Mouse (Mus musculus): ENCODE results near the gene Lrp8.

The Lrp8 gene

DNA sequence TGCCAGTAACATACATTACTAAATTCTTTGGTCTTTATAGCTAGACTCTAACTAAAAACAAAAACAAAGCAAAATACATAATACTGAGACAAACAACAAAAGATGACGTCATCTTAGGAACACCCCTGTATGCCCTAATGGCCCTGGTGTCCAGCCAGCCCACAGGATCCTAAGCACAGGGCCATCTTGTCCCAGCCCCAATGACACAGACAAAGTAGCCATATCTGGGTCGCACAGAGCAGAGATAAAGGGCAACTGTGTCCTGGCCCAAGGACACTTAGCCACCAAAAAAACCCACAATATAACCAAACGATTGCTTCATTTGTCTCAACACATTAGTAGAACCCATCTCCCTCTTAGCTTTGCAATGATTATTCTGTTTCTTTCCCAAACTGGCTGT is 8.9 kb downstream of the Lrp8 start:
- no peak for DNase-seq

GRCm38 (mm10) chr4:107811716-107812330 is 9.8 kb downstream of the Lrp8 start:
- DNase-seq: no peak

DNA sequence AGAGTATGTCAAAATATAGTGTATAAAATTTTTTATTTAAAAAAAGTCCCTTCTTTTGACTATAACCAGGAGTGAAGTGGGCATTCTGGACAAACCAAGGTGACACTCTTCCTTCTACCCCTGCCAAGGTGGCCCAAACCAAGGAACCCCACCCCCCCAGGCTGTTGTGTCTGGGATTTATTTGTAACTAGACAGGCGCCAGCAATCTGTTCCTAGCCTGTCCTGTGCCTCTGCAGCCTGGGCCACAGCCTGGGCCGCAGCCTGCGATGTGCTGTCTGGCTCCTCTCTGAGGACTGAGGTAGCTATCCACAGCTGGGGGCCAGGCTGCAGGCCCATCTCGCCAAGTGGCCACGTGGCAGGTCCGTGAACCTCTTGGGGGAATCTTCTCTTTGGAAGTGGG is 10.3 kb downstream of the Lrp8 start:
- no peak for DNase-seq

- DNase-seq: no peak
Observed at GRCm38 (mm10) chr4:107816459-107816858, 14.4 kb downstream of the Lrp8 start.

DNA sequence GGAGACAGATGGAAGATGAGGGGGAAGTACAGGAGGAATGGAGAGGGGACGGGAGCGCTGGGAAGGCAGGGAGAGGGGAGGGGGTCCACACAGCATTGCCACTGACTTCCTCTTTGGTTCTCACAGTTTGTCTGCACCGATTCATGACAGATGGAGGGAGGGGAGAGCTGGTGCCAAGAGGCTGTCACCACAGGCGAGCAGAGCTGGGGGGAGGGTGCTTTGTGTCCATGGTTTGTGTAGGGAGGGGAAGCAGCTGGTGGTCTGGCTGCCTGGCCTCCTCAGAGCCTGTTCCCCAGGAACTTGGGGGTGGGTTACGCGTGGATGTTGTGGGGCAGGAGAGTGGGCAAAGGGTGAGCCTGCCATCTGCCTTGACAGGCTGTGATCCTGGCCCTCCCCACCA is 15.4 kb downstream of the Lrp8 start:
- no peak for DNase-seq

GRCm38 (mm10) chr4:107819990-107820719 is 18.1 kb downstream of the Lrp8 start:
- no peak for DNase-seq

DNA sequence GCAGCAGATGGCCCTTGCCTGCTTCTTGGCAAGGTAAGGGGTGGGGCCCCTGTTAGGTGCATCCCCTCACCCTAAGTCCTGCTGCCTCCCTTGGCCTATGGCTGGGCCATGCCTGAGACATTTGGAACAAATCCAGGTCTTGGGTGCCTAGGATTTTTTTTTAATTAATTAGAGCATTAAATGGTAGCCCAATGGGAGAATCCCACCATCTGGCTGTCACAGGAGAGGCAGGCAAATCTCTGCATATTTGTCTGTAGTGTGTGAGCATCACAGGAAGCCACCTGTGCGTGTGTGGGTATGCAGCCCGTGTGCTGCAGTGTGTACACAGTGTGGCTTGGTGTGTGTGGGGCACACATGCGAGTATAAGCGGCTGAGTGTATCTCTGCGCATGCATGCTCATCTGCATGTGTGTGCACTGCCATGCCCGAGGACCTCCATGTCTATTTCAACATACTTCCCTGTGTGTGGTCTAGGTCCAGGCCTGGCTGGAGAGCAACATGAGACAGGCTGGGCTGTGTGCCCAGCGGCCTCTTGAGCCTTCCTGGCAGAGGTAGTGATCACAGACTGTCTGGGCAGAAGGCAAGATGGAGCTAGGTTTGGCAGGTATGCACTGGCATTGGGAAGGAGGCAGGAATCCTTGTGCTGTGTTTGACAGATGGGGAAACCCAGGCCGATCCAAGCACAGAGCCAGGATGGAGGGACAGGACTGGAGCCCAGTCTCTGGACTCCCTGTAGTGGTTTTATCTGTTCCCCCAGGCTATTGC is 19.0 kb downstream of the Lrp8 start:
- DNase-seq: no peak

GRCm38 (mm10) chr4:107822936-107823411 is 20.9 kb downstream of the Lrp8 start:
- no peak for DNase-seq

GRCm38 (mm10) chr4:107823511-107823910 is 21.4 kb downstream of the Lrp8 start:
- no peak for DNase-seq

DNA sequence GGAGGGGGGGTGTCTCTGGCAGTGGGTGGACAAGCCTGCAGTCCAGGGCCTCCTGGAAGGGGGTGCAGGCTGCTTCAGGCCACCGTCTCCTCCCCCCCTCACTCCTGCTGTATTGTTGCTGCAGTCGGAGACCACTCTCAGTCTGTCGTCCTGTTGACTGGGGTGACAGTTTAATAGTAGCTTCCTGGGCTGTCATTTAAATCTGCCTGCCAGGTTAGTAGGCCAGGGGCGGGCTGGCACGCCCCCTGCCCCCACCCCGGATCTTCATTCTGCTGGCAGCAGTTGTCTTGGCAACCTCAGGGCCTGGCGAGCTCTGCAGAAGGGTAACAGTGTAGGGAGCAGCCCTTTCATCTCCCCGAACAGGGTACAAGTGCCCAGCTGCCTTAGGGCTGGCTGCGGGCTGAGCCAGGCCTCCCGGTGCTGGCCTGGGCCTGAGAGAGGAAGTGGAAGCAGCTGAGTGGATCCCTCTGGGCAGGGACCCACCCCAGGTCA is 26.7 kb downstream of the Lrp8 start:
- DNase-seq: no peak

DNA sequence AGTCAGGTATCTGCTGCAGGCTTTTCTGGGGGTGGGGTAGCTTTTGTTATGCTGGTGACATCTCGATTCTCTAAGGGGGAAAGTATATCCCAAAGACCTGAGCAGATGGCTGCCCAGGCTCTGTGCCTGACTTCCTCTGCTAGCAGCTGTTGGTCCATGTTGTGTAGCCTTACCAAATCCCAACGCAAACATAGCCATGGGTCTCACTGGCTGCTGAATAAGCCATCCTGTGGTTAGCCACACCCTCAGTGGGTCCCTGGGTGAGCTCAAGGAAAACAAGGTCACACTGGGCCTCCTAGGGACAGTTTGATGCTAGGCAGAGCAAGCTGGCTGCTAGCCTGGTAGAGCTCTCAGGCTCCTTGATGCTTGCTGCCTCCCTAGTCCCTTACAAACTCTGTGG is 27.6 kb downstream of the Lrp8 start:
- DNase-seq: no peak

- DNase-seq: no peak
Observed at GRCm38 (mm10) chr4:107830189-107830588, 28.1 kb downstream of the Lrp8 start.

DNA sequence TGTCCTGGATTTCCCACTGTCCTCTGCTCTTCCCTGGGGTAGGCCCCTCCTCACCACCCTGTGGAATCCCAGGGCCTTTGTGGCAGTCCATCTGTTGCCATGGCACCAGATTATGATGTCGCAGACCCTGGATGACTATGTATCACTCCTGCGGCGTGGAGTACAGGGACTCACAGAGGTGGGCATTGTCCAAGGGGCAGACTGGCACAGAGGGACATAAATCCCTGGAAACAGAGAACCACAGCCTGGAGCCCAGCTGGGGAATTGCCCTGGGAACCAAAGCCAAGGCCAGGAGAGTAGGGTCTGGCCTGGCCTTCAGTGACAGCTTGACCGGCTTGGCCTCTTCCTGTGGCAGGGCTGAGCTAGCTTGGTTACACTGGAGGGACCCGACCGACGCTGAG is 28.8 kb downstream of the Lrp8 start:
- DNase-seq: no peak

DNA sequence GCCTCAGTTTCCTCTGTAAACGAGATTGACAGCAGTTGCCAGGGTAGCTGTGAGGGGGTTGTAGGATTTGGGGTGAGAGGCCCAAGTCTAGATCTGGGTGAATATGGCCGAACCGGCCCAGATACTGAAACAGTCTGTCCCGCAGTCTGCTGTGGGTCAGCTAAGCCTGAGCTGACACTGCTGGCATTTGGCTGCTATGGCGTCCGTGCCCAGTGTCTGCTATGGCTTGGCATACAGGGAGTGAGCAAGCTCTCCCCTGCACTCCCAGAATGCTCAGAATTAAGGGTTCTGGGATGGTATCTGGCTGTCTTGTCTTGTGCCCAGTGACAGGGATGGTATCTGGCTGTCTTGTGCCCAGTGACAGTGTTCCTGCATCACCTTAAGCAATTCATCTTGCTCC is 29.6 kb downstream of the Lrp8 start:
- DNase-seq: no peak

DNA sequence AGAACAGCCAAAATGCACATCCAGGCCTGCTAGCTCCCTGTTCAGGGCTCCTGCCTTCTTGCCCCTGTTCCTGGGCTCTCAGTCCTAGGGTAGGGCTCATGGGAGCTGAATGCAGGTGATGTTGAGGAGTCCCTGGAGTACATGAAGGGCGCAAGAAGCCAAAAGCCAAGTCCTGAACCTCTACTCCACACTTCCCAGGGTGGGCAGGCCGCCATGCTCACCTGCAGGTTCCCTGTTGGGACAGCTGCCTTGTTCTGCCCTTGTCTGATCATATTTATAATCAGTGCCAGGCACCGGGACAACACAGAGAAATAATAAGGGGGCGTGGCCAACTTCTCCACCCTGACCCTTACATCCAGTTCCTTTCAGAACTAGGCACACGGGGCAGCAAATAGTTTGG is 31.5 kb downstream of the Lrp8 start:
- no peak for DNase-seq

DNA sequence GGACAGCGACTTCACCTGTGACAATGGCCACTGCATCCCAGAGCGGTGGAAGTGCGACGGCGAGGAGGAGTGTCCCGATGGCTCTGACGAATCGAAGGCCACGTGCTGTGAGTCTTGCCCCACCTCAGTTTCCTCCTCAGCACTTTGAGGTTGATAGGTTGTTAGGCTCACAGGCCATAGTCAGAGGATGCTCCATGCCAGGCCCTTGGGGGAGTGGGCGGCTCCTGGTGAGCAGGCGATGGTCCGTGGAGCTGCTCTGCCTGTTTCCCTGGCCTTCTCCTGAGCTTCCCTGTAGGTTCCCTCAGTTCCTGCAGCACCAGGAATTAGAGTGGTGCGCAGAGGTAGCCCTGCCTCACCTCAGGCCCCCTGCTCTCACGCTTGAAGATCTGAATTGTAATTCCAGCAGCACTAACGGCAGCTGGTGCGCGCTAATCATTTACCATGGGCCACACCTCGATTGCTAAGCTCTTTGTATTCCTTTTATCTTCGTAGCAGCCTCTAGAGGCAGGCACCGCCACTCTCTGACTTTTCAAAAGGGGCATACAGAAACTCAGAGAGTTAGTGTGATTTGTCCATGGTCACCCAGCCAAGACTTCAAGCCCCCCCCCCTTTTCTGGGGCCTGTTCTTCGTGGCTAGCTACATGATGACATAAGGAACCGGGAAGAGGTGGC is 32.7 kb downstream of the Lrp8 start:
- DNase-seq: no peak

DNA sequence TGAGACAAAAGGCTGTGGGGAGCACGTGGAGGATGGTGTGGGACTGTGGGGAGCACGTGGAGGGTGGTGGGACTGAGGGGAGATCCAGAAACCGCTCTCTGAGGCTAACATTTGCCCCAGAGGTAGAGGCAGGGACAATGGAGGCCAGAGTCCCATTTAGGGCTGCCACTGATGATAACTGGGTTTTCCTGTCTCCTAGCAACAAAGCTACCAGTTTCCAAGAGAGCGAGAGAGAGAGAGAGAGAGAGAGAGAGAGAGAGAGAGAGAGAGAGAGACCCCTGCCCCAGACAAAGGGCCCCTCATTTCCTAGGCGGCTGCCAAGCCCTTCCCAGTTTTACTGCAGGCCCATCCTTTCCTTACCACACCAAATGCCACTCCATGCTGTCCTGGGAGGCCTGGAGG is 33.4 kb downstream of the Lrp8 start:
- DNase-seq: no peak

DNA sequence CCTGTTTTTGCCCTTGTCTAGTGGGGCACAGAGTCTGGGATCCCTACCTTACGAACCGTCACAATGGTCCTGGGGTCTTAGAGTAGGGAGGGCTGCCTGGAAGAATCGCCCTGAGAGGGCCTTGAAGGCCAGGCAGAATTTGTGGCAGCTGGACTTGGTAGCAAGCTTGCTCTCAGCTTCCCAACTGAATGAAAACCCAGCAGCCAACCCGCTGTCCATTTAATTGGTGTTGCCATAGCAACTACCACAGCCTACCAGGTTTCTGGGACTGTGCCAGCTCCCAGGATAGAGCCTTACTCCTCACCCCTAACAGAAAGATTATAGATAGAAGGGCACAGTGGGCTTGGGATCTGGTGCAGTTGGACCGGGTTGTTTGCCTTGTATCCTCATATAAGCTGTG is 34.7 kb downstream of the Lrp8 start:
- no peak for DNase-seq

- DNase-seq: no peak
Observed at GRCm38 (mm10) chr4:107837910-107838309, 35.8 kb downstream of the Lrp8 start.

DNA sequence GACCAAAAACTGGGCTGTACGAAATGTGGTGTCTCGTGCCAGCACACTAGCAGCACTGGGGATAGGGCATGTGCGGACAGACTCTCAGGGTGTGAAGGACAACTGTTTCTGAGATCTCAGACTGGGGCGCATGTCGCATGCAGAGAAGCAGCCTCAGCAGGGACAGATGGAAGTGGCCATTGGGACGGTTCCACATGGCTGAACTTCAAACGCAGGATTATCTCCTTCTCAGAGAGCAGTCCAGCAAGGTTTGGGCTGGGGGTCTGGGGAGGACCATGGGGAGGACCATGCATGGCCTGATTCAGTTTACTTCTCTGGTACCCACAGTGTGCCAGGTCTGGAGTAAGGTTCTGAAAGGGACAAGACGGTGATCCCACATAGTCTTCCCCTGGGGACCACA is 41.6 kb downstream of the Lrp8 start:
- no peak for DNase-seq

DNA sequence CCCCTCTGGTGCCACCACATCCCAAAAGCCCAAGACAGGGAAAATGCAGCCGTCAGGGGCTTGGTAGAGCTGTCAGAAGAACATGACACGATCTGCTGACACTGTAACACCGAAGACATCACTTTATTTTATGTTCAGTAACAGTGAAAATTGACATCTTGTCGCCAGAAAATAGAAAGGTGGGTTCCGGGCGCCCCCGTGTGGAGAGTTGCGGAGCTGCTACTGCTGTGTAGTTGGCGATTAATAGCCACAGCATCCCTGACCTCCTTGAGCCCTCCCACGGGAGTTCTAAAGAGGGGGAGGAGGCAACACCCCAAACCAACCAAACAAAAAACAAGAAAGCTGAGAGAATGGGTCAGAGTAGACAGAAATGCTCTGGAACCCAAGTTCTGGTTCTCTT is 42.9 kb downstream of the Lrp8 start:
- DNase-seq: peak; percentile 81

DNA sequence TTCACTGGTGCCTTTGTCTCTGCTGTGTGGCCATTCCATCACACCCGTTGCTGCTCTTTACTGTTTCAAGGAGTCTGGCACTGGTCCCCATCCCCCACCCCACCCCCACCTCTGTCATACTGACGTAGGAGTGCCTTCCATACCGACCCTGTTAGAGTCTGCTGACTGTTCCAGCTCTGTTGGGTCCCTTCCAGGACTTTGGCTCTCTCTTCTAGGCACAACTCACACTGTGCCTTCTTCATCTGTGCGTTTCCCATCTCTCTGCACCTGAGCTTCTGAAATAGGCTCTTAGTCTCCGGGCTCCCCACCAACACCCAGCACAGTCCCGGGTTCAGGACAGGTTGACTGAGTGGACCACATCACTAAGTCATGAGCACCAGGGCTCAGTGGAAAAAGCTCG is 44.7 kb downstream of the Lrp8 start:
- DNase-seq: no peak

GRCm38 (mm10) chr4:107848546-107848945 is 46.5 kb downstream of the Lrp8 start:
- DNase-seq: no peak
